Comparison of ENCODE assay signal across 13 mouse cellular contexts in the genomic region with DNA sequence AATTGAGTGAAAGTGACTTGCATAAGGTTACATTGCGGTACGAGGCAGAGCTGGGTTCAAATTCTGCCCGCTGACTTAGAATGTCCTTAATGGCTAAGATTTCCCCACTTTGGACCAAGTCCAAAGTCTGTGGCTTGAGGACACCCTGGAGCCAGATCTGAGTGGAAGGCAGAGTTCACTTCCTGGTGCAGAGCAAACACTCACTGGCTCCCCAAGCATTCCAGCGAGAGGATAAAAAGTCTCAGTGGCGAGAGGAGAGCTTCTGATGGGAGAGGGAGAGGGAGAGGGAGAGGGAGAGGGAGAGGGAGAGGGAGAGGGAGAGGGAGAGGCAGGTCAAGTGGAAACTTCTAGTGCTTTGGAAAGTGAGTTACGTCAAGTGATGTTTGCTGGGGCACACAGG.
DNase-seq lines count a peak whose midpoint lies in the region; ATAC-seq and TF ChIP-seq lines count a peak whose summit lies in the region.
"Had no signal": no experiment of that assay in that cellular context is flagged by ENCODE, and none has a peak within 500 bp of the region (broad histone marks: within the 10 kb centered on the region; RNA-seq: fewer than 3 reads in every experiment).

No protein-coding gene starts in this region.

- no peaks in the 10 kb centered on the region for H3K9me3 ChIP-seq in E14TG2a.4 (ENCODE audit: low read length)
- no peaks in the 10 kb centered on the region for H3K9me3 ChIP-seq in heart, embryonic 12.5 days (replicated peaks)
- H3K9me3 ChIP-seq: limb, embryonic 13.5 days; neural tube, embryonic 15.5 days had no signal

- peaks cover 89% of the 10 kb centered on the region for H3K4me1 ChIP-seq in E14TG2a.4 (replicated peaks; ENCODE audit: low read depth, low read length)
- H3K4me1 ChIP-seq in heart, embryonic 12.5 days (replicated peaks), result peaks cover 6% of the 10 kb centered on the region; the same call in 1 of the 2 replicates

- no peak overlapping the region for H3K9ac ChIP-seq in heart, embryonic 12.5 days
- H3K9ac ChIP-seq: forebrain, postnatal 0 days; limb, embryonic 13.5 days; neural tube, embryonic 15.5 days had no signal

- 58% methylated on average over 6 of the region's 6 CpGs for WGBS in heart, embryonic 12.5 days

- peak; percentile 44 for DNase-seq in adipocyte (ENCODE audit: low spot score)
- peak; percentile 62 for DNase-seq in kidney, postnatal 14 days
- DNase-seq in lung, postnatal 25 days (ENCODE audit: low spot score), result peak; percentile 86
- DNase-seq in layer of hippocampus, adult 9-11 months, result no peak
- no peak for DNase-seq in B cell, adult 2 months
- DNase-seq: adrenal gland, postnatal 25 days; forebrain, postnatal 0 days; heart, postnatal 14 days had no signal

- peak overlapping the region; percentile 45; the same call in 1 of the 2 replicates for H3K4me3 ChIP-seq in E14TG2a.4 (replicated peaks; ENCODE audit: low read length)
- no peak overlapping the region for H3K4me3 ChIP-seq in heart, embryonic 12.5 days
- H3K4me3 ChIP-seq: limb, embryonic 13.5 days; neural tube, embryonic 15.5 days had no signal

- H3K36me3 ChIP-seq in E14TG2a.4 (ENCODE audit: insufficient read depth, low read length), result peaks cover 7% of the 10 kb centered on the region
- no peaks in the 10 kb centered on the region for H3K36me3 ChIP-seq in heart, embryonic 12.5 days
- H3K36me3 ChIP-seq: limb, embryonic 13.5 days; neural tube, embryonic 15.5 days had no signal

- no peak for ATAC-seq in heart, embryonic 12.5 days (ENCODE audit: insufficient number of reproducible peaks, low FRiP score)
- ATAC-seq: forebrain, postnatal 0 days had no signal

- no peak overlapping the region for H3K27ac ChIP-seq in heart, embryonic 12.5 days (ENCODE audit: poor library complexity, severe bottlenecking)
- H3K27ac ChIP-seq: limb, embryonic 13.5 days; neural tube, embryonic 15.5 days had no signal

- H3K4me2 ChIP-seq in heart, embryonic 12.5 days, result no peak overlapping the region
- H3K4me2 ChIP-seq: limb, embryonic 13.5 days; neural tube, embryonic 15.5 days had no signal

- no peaks in the 10 kb centered on the region for H3K27me3 ChIP-seq in E14TG2a.4 (ENCODE audit: insufficient read depth, low read length)
- peaks cover 90% of the 10 kb centered on the region for H3K27me3 ChIP-seq in heart, embryonic 12.5 days (replicated peaks)
- H3K27me3 ChIP-seq: CH12.LX; limb, embryonic 13.5 days; neural tube, embryonic 15.5 days had no signal

- TF ChIP-seq CTCF in E14TG2a.4 (conservative IDR thresholded peaks at IDR 0.05; ENCODE audit: low read length), result no peak

Comparison
In these comparisons a context has a peak if more than half of its experiments do, and no peak if none do; other contexts are left out.
1. DNase-seq: peak in adipocyte (single experiment), kidney, postnatal 14 days (single experiment) and lung, postnatal 25 days (single experiment); none in layer of hippocampus, adult 9-11 months (single experiment) and B cell, adult 2 months (0 of 2).